Mouse (Mus musculus) stomach, embryonic 15.5 days (tissue): ENCODE results near the gene Gns. TPM values are rescaled to one million over a fixed set of nuclear protein-coding genes. Genes with fewer than 3 reads are reported as not detected.
"Not testable (repeated sequence)": the region's sequence is repeated elsewhere in the genome, so short reads cannot be mapped to it uniquely, and the experiment has no call there.

Experiments
- ATAC-seq: fragments of 200-750 bp; cut with Nextera tagmentation; 2 replicates; pipeline ENCODE4 v1.8.0; 2017; ENCODE audit warnings: low read depth, moderate number of reproducible peaks, moderate TSS enrichment; ENCODE audit not compliant: insufficient read depth, low FRiP score
- H3K27ac ChIP-seq: fragments of 300-500 bp; sonication (generic); 2 replicates; pipeline ENCODE4 v1.5.1; 2015; ENCODE audit warnings: mild to moderate bottlenecking, inconsistent platforms
- H3K27me3 ChIP-seq: fragments of 300-500 bp; sonication (generic); replicated peaks from 2 replicates; pipeline ENCODE4 v1.6.1; 2015; ENCODE audit warnings: inconsistent platforms
- H3K36me3 ChIP-seq: fragments of 300-500 bp; sonication (generic); 2 replicates; pipeline ENCODE4 v1.6.1; 2015; ENCODE audit warnings: inconsistent platforms
- H3K4me1 ChIP-seq: fragments of 300-500 bp; sonication (generic); 2 replicates; pipeline ENCODE4 v1.6.1; 2015; ENCODE audit warnings: inconsistent platforms
- H3K4me2 ChIP-seq: fragments of 300-500 bp; sonication (generic); 2 replicates; pipeline ENCODE4 v1.6.1; 2015; ENCODE audit warnings: mild to moderate bottlenecking, inconsistent platforms
- H3K4me3 ChIP-seq: fragments of 300-500 bp; sonication (generic); replicated peaks from 2 replicates; pipeline ENCODE4 v1.5.1; 2015; ENCODE audit warnings: inconsistent platforms
- H3K9ac ChIP-seq: fragments of 300-500 bp; sonication (generic); 2 replicates; pipeline ENCODE4 v1.6.1; 2015; ENCODE audit warnings: inconsistent platforms
- H3K9me3 ChIP-seq: fragments of 300-500 bp; sonication (generic); 2 replicates; pipeline ENCODE4 v1.6.1; 2016; ENCODE audit warnings: inconsistent platforms
- WGBS: fragments of 180-500 bp; shearing (Covaris S2); methylation state at CpG from one replicate; pipeline ENCODE4 v1.1.7; 2015; 5-methylcytosine and 5-hydroxymethylcytosine counted together
- polyA plus RNA-seq: library from polyadenylated mRNA; unstranded; fragments of >200 nt; fragmentation: Nextera tagmentation; extraction: Ambion mirVana; gene quantifications from 2 replicates; pipeline ENCODE4 v1.2.1, GENCODE M21; 2015

Gene Gns
- 39.6 and 44.2 TPM in 2 replicates for polyA plus RNA-seq

DNA sequence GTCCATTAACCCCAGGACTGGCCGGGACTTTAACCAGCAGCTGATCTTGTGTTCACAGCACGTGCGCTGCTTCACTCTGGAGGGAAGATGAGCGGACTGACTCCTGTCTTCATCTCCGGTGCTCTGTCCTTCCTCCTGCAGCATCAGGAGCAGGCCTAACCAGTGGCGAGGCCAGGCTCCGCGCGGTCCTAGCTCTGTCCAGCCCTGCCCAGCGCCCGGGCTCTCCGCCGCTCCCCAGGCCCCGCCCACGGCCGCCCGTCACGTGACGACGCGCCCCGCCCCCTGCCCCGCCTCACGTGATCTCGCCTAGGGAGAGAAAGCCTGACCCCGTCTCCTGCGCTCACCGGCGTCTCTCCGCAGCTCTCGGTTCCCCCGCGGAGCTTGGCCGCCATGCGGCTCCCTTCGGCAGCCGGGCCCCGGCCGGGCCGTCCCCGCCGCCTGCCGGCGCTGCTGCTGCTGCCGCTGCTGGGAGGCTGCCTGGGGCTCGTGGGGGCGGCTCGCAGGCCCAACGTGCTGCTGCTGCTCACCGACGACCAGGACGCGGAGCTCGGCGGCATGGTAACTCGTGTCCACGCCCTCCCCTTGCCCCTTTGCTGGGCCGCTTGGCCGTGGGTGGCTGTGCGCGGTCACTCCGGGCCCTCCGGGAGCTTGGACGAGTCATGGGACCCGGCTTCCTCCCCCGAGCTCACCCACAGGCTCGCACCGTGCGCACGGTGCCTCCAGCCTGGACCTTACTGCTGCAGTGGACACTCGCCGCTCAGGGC is at the start of gene Gns:
TSS of gene Gns (plus strand) at position 290 of the 764 bp plus-strand sequence.
- Histone ChIP-seq H3K4me1 (peaks cover 24% of the 10 kb centered on the region), H3K9ac (peak within 1 kb of the TSS; percentile 92), H3K27me3 (no peaks in the 10 kb centered on the region), H3K9me3 (no peaks in the 10 kb centered on the region), H3K27ac (peak within 1 kb of the TSS; percentile 71), H3K4me2 (peak within 1 kb of the TSS; percentile 87), H3K4me3 (peak within 1 kb of the TSS; percentile 100), H3K36me3 (0 out of 2 replicates have a peak, but pooled peaks cover 4% of the 10 kb centered on the region)
- peak; percentile 96 for ATAC-seq
- under 1% methylated on average over 71 of the region's 72 CpGs for WGBS

DNA sequence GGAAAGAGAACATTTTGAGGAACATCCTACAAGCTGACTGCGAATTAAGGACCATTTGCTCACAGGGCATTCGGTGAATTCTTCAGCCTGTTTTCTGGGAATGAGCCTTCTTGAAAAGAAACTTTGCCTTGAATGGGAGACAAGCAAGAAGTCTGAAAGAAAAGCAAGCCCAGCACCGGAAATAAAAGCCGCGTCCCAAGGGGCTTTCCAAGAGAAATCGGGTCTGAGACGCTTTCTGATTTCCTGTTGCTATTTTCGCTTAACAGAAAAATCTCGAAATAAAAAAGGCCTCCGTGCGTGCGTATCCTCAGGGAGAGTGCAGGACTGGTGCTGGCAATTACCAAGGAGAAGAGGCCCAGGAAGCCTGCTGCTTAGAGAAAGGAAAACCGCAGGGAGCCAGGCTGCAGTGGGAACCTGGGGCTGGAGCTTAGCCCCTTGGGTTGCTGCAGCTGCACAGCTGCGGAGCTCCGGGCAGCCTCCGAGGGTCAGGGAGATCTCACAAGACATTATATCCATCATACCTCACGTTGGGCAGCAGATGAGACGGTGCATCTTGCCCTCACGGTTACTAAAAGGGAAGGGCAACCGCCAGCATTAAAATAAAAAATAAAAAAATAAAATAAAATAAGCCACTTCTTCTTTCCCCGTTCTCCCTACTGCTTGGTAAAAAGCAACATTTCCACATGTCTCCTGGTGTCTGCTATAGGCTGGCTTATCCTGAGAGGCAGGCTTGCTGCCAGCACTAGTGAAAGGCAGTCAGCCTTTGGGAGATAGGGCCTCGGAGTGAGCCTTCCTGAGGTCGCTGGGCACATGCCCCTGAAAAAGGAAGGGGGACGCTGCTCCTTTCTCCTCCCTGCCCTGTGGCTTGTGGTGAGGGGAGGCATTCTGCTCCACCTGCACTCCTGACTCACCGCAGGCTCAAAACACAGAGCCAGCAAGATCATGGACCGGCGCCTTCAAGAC is 49.3 kb upstream of the Gns start:
- Histone ChIP-seq H3K9me3 (no peaks in the 10 kb centered on the region), H3K4me1 (peaks cover 6% of the 10 kb centered on the region), H3K36me3 (no peaks in the 10 kb centered on the region), H3K27me3 (peaks cover 2% of the 10 kb centered on the region), H3K4me2 (peak overlapping the region; percentile 25), H3K27ac (no peak overlapping the region), H3K9ac (no peak overlapping the region), H3K4me3 (no peak overlapping the region)
- no peak for ATAC-seq
- 42% methylated on average over 27 of the region's 27 CpGs for WGBS

- Histone ChIP-seq H3K36me3 (no peaks in the 10 kb centered on the region), H3K4me2 (no peak overlapping the region), H3K4me3 (no peak overlapping the region), H3K27me3 (no peaks in the 10 kb centered on the region), H3K9me3 (no peaks in the 10 kb centered on the region), H3K27ac (no peak overlapping the region), H3K4me1 (0 out of 2 replicates have a peak, but pooled peaks cover 3% of the 10 kb centered on the region), H3K9ac (no peak overlapping the region)
- ATAC-seq, result no peak
- 77% methylated on average over 10 of the region's 10 CpGs for WGBS
Observed at GRCm38 (mm10) chr10:121316361-121316760, 48.5 kb upstream of the Gns start.

- Histone ChIP-seq H3K27ac (no peak overlapping the region), H3K4me1 (0 out of 2 replicates have a peak, but pooled peaks cover 3% of the 10 kb centered on the region), H3K36me3 (no peaks in the 10 kb centered on the region), H3K9ac (no peak overlapping the region), H3K9me3 (no peaks in the 10 kb centered on the region), H3K4me3 (no peak overlapping the region), H3K4me2 (no peak overlapping the region), H3K27me3 (no peaks in the 10 kb centered on the region)
- ATAC-seq, result no peak
- WGBS, result 88% methylated on average over 7 of the region's 7 CpGs
Observed at GRCm38 (mm10) chr10:121318397-121318950, 46.4 kb upstream of the Gns start.

DNA sequence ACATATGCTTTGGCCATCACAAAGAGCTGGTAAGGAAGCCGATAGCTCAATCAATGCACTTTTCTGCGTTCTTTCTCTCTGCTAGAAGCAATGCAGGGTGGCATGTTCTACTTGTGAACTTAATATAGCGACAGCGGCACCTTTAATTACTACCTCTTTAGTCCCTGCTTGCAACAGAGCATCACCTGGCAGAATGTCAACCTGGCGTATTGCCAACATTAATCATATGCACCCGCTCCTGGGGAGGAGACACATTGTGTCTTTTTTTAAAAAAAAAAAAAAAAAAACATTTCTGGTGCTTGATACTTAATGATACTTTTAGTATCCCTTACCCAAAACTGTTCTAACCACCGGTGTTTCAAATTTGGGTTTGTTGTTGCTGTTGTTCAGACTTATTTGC is 41.4 kb upstream of the Gns start:
- Histone ChIP-seq H3K9ac (no peak overlapping the region), H3K4me2 (no peak overlapping the region), H3K27me3 (no peaks in the 10 kb centered on the region), H3K27ac (no peak overlapping the region), H3K36me3 (no peaks in the 10 kb centered on the region), H3K4me3 (no peak overlapping the region), H3K4me1 (no peaks in the 10 kb centered on the region), H3K9me3 (no peaks in the 10 kb centered on the region)
- 76% methylated on average over 7 of the region's 7 CpGs for WGBS
- no peak for ATAC-seq

- Histone ChIP-seq H3K4me2 (no peak overlapping the region), H3K9me3 (no peaks in the 10 kb centered on the region), H3K4me1 (no peaks in the 10 kb centered on the region), H3K9ac (no peak overlapping the region), H3K4me3 (no peak overlapping the region), H3K27me3 (no peaks in the 10 kb centered on the region), H3K36me3 (no peaks in the 10 kb centered on the region), H3K27ac (no peak overlapping the region)
- no peak for ATAC-seq
Observed at GRCm38 (mm10) chr10:121326167-121326566, 38.7 kb upstream of the Gns start.

DNA sequence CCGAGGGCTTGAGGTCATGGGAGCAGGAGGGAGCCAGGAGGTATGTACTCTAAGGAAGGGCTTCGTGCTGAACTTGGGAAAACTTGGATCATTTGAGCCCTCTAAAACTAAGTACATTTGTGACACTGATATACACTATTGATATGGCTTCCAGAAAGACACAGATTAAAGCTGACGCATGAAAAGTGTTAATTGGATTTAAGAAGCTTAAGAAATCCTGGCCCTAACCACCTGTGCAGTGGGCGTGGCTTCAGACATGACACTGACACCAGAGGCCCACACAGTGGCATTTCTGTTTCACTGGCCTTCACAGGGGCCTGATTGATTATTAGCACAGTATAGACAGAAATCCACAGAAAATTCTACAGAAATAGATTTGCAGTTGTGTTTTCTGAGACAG is 35.3 kb upstream of the Gns start:
- Histone ChIP-seq H3K36me3 (0 out of 2 replicates have a peak, but pooled peaks cover 7% of the 10 kb centered on the region), H3K9ac (no peak overlapping the region), H3K4me2 (no peak overlapping the region), H3K9me3 (no peaks in the 10 kb centered on the region), H3K4me3 (no peak overlapping the region), H3K27me3 (no peaks in the 10 kb centered on the region), H3K4me1 (no peaks in the 10 kb centered on the region), H3K27ac (no peak overlapping the region)
- ATAC-seq, result no peak
- WGBS, result 69% methylated on average over 4 of the region's 4 CpGs

DNA sequence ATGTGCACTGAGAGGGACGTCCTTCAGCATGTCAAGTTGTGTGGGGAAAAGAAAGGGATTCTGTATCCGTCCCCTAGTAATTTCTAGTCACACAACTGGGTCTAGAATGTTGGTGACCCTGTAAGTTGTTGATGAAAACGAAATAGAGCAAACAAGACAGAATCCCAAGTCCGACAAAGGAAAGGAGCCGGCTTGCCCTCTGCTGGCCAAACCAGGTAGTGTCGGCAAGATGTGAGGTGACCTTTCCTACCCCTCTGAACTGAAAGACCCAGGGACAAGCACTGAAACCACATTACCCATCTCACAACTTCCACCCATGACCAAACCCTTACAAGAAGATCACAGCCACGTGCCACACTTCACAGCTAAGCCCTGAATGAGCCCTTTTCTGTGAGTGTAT is 34.0 kb upstream of the Gns start:
- no peak overlapping the region for H3K4me3 ChIP-seq
- no peak overlapping the region for H3K4me2 ChIP-seq
- H3K36me3 ChIP-seq, result 0 out of 2 replicates have a peak, but pooled peaks cover 7% of the 10 kb centered on the region
- no peaks in the 10 kb centered on the region for H3K9me3 ChIP-seq
- H3K27ac ChIP-seq, result no peak overlapping the region
- WGBS, result 10% methylated on average over 7 of the region's 7 CpGs
- no peak for ATAC-seq
- H3K4me1 ChIP-seq, result no peaks in the 10 kb centered on the region
- H3K27me3 ChIP-seq, result no peaks in the 10 kb centered on the region
- no peak overlapping the region for H3K9ac ChIP-seq

DNA sequence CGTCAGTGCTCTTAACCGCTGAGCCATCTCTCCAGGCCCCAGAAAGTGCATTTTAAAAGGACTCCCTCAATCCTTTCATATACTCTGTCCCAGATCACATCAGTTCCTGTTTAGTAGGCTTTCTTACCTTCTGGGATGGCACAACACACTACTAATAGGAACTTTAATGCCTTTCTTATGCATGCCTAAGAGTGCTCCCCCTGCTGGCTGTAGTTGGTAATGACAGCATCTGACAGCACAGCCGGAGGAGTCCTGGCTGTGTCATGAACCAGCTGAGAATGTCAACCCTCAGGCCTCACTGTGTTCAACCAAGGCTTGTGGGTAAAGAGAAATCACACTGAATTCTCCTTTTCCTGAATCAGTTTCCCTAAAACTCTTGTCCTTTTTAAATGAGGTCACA is 30.3 kb upstream of the Gns start:
- Histone ChIP-seq H3K27ac (no peak overlapping the region), H3K4me2 (no peak overlapping the region), H3K9me3 (no peaks in the 10 kb centered on the region), H3K4me3 (no peak overlapping the region), H3K36me3 (0 out of 2 replicates have a peak, but pooled peaks cover 7% of the 10 kb centered on the region), H3K27me3 (no peaks in the 10 kb centered on the region), H3K9ac (no peak overlapping the region), H3K4me1 (no peaks in the 10 kb centered on the region)
- WGBS, result 64% methylated on average over 3 of the region's 3 CpGs
- ATAC-seq, result no peak

DNA sequence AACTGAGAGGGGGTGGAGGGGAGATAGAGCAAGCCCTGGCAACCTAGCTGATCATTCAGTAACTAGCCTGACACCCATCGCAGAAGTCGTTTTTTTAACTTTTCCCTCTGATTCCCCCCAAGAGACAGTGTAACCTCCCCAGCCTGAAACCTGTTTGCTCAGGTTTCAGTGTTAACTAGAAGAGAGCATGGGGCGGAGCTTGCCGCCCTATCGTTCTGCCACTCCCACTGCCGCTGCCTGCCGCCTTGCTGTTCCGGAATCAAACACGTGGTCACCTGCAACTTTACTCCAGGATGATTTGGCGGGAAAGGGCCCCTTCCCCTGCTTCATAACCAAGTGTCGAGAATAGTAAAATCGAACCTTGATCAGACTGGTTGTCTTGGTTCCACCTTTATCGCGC is 28.4 kb upstream of the Gns start:
- not testable (repeated sequence) for H3K36me3 ChIP-seq, H3K9ac ChIP-seq, H3K27ac ChIP-seq, H3K9me3 ChIP-seq, H3K4me1 ChIP-seq, H3K4me3 ChIP-seq, H3K4me2 ChIP-seq, H3K27me3 ChIP-seq, ATAC-seq
- 54% methylated on average over 14 of the region's 14 CpGs for WGBS

DNA sequence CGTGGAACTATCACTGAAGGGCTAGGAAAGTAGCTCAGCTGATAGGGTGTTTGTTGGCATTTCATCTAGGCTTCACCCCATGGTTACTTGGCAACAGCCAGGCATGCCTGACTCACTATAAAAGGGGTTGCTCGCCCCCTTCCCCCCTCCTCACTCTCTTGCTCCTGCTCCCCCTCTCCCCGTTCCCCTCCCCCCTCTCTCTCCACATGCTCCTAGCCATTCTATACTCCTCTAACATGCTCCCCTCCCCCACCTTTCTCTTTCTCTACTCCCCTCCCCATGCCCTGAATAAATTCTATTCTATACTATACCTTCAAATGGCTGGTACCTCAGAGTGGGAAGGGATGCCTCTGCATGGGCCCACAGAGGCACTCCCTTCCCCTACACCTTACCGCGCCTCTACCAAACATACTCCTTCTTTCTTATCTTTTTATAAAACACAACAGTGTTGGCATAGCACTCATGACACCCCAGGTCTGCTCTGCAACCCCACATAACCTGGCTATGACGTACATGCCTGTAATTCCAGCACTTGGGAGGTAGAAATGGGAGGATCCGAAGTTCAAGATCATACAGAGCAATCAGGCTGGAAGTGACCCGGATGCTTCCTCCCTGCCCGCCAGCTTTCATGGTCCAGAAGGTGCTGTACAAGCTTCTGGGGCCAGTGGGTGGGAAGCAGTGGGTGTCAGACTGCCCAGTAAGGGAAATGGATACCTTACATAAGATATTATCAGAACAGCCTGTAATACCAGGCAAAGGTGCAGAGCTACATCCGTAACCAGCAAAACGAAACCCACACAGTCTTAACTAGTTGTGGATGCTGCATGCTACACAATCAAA is 23.9 kb upstream of the Gns start:
- Histone ChIP-seq H3K4me1 (no peaks in the 10 kb centered on the region), H3K9me3 (no peaks in the 10 kb centered on the region), H3K27ac (no peak overlapping the region), H3K36me3 (no peaks in the 10 kb centered on the region), H3K4me3 (no peak overlapping the region), H3K27me3 (no peaks in the 10 kb centered on the region), H3K9ac (no peak overlapping the region), H3K4me2 (no peak overlapping the region)
- WGBS, result 75% methylated on average over 11 of the region's 11 CpGs
- ATAC-seq, result no peak
